Mouse (Mus musculus) layer of hippocampus, adult 2 months (tissue): Measurements from ENCODE around the gene BC030867. TPM values are rescaled to one million over a fixed set of nuclear protein-coding genes. Genes with fewer than 3 reads are reported as not detected.

ENCODE experiments used
- DNase-seq, 2 experiments: peaks; one replicate each; pipeline ENCODE4 v3.0.0; 2022; ENCODE audit warnings: low spot score in 2 of 2
- H3K27ac ChIP-seq: fragments of 200-600 bp; 2 replicates; pipeline ENCODE4 v1.8.1; 2022
- H3K4me3 ChIP-seq: fragments of 200-600 bp; 2 replicates; pipeline ENCODE4 v1.8.1; 2022; ENCODE audit warnings: mild to moderate bottlenecking
- CTCF ChIP-seq: fragments of 200-600 bp; conservative IDR thresholded peaks from 2 replicates; pipeline ENCODE4 v1.8.1; 2022; ENCODE audit warnings: antibody characterized with exemption, mild to moderate bottlenecking, moderate library complexity
- microRNA-seq, 2 experiments: library from miRNA; unstranded; fragments of <30 nt; microRNA quantifications; one replicate each; pipeline ENCODE4 v1.2.0; 2021
- total RNA-seq, 2 experiments: library from RNA; stranded (reverse); gene quantifications; 2 replicates each; pipeline ENCODE4 v1.2.3; 2021

The BC030867 gene
- total RNA-seq, 2 experiments from 2014 or later, result 1.0 to 1.1 TPM

DNA sequence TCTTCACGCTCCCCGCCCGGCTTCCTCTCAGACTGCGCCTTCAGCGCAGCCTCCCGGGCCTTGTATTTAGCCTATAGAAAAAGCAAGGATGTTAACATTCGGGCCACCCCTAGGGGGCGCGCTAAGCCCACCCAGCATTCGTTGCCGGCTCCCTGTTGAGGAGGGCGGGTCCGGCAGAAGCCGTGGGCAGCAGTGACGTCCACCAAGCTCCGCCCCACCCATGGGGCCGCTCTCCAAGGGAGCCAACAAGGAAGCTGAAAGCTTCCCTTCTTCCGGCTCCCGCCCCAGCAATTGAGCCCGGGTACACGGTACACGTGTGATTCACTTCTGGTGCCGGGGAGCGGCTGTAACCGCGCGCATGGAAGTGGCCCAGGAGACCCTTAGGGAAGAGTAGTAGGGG, 60.3 kb downstream of the BC030867 start:
- peak; percentile 97 to 98 for DNase-seq
- peak overlapping the region; percentile 46 for H3K4me3 ChIP-seq
- TF ChIP-seq CTCF, result peak; percentile 98
- peak overlapping the region; percentile 72 for H3K27ac ChIP-seq

DNA sequence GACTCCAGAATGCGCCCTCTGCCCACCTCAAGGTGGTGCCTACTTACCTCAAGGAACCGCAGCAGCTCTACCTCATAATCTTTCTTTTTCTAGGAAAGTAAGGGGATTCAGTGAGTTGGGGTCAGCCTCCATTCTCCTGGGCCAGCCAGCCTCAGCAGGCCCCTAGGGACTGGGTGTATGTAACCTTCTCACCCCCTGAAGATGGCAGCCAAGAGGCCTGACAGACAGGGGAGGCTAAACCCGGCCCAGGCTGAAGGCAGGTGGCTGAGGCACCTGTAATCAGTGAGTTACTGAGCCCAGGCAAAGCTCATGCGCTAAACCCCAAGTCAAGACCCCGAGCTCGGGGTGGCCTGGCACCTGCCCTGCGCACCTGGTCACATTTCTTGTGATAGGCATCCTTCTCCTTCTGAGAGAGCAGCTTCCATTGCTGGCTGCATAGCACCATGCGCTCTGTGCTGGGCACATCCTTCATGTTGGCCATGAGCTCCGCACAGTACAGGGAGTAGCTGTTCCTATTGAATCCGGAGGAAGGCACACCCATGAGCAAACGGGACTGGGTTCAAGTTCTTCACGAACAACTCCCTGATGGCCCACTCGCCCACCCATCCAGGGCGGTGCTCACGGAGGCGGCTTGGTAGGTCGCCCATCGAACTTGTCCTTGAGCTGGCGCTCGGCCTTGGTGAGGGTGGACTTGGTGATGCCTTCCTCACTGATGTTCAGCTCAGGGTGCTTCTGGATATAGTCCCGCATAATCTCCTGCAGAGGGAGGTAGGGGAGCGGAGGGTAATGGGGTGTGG, 61.3 kb downstream of the BC030867 start:
- peak overlapping the region; percentile 72 for H3K27ac ChIP-seq

DNA sequence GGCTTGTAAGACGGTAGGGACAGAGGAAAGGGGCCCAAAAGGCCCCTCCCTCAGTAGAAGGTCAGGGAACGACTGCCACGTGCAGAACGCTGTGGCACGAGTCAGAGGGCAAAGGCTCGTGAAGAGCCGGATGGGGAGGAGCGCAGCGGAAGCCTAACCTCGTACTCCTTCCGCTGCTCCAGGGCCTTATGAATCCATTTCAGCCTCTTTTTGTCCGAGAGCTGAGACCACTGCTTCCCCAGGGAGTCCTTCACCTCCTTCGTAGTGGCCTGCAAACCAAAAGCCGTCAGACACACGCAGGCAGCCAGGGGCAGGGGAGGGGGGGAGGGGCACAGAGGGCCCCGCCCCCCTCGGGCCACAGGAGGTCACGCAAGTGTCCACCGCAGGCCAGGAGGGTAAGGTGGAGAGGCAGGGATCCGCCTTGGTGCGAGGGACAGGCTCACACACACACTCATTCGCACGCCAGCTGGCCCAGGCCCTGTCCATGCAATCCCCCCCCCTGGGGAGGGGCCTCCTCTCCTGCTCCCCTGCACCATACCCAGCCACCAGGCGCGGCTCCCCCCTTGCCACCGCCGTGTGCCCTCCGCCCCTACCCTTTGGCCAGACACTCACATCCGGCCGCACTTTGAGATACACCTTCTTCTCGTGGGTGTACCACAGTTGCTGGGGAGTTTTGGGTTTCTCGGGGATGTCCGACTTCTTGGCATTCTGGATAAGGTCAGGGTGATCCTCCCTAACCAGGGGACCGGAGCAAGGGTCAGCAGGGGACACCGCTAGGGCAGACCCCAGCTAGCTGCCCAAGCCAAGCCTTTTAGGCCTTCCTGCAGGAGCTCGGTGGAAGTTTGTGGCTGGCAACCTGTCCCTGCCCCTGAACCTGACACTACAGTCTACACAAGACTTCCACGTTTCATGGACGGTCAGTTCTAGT, 62.4 kb downstream of the BC030867 start:
- no peak for TF ChIP-seq CTCF
- DNase-seq, result no peak
- Histone ChIP-seq H3K27ac (no peak overlapping the region), H3K4me3 (no peak overlapping the region)

More for the DNA sequence above, 61.3 kb downstream of the BC030867 start:
- DNase-seq, result no peak
- H3K4me3 ChIP-seq, result no peak overlapping the region
- no peak for TF ChIP-seq CTCF

DNA sequence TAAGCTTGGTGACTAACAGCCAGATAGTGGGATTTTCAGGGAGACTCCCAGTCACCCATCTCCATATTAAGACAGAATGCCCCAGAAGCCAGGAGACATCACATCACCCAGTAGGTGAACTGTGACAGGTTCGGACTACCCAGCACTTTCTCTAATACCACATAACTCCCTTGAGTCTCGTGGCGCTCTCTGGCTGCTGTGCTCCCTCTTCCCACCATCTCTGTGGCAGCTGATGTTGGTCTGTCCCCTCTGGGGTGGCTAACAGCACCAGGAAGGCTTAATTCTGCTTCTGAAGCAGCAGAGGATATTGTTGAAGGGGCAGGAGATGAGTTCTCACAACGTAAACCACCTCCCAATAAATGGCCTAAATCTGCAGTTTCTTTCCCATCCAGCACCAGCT, 63.3 kb downstream of the BC030867 start:
- DNase-seq, result no peak
- TF ChIP-seq CTCF, result no peak
- Histone ChIP-seq H3K27ac (no peak overlapping the region), H3K4me3 (no peak overlapping the region)

DNA sequence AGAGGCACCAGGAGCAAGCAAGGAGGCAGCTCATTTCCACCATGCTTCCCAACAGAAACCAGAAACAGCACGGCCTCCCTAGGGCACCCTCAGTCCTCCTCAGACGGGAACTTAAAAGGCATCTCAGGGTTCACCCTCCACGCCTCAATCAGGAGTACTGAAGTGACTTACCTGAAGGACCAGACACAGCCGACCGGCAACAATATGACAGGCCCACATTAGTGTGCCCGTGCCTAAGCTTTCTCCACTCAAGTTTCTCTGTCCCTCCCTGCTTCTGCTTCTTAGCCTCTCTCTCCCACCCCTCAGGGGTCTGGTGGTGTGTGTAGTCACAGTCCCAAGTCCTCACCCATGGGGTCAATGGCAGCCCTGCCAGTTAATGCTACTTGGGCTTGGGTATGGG, 63.9 kb downstream of the BC030867 start:
- no peak for TF ChIP-seq CTCF
- DNase-seq, result no peak

DNA sequence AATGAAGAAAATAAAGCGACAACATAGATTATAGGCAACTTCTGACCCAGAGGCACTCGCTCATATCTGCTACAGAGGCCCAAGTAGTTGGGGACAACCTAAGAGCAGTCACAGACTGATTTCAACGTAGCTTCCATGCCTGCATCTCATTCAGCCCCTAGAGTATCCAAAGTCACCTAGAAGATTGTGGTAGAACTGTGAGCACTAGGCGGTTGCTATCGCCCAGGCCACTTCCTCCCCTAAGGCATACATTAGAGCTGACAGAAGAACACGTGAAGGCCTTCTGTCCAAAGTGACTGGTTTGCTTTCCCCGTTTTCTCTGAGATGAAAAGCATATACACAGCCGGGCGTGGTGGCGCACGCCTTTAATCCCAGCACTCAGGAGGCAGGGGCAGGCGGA, 65.6 kb downstream of the BC030867 start:
- no peak for DNase-seq
- Histone ChIP-seq H3K4me3 (no peak overlapping the region), H3K27ac (no peak overlapping the region)
- no peak for TF ChIP-seq CTCF

More for the DNA sequence above, 63.9 kb downstream of the BC030867 start:
- H3K27ac ChIP-seq, result no peak overlapping the region
- H3K4me3 ChIP-seq, result no peak overlapping the region

Small RNA genes within 50 kb of the gene (microRNA-seq; reads per million reads assigned to microRNA genes)
- 1.5 to 1.9 reads per million in 2 experiments for gene Mir8101

Other genes with a start within 250 kb of the BC030867 start
- 10 to 100 TPM; 88.3 to 94.4 TPM for gene Mpp3, start 220.4 kb upstream of the BC030867 start, total RNA-seq
- gene Cd300lg, start 207.4 kb upstream of the BC030867 start, total RNA-seq, result not detected
- 100 to 1,000 TPM; 147 to 149 TPM for gene Mpp2, start 160.4 kb upstream of the BC030867 start, total RNA-seq
- not detected for gene Ppy, start 147.6 kb upstream of the BC030867 start, total RNA-seq
- gene Pyy, start 141.1 kb upstream of the BC030867 start, total RNA-seq, result not detected
- not detected for gene Nags, start 103.4 kb upstream of the BC030867 start, total RNA-seq
- gene Tmem101, start 92.5 kb upstream of the BC030867 start, total RNA-seq, result 10 to 100 TPM; 26.5 to 27.1 TPM
- gene Lsm12, start 63.6 kb upstream of the BC030867 start, total RNA-seq, result 10 to 100 TPM; 56.6 to 56.9 TPM
- gene G6pc3, start 59.3 kb upstream of the BC030867 start, total RNA-seq, result 10 to 100 TPM; 58.2 to 59.7 TPM
- gene Hdac5, start 18.7 kb upstream of the BC030867 start, total RNA-seq, result 100 to 1,000 TPM; 233 to 243 TPM
- 1 to 10 TPM; 2.0 TPM for gene Asb16, start 19.9 kb downstream of the BC030867 start, total RNA-seq
- gene Tmub2, start 36.0 kb downstream of the BC030867 start, total RNA-seq, result 10 to 100 TPM; 61.1 to 67.4 TPM
- gene Atxn7l3, start 47.7 kb downstream of the BC030867 start, total RNA-seq, result 100 to 1,000 TPM; 165 to 169 TPM
- 100 to 1,000 TPM; 122 to 138 TPM for gene Ubtf, start 70.9 kb downstream of the BC030867 start, total RNA-seq
- under 1 TPM; 0.15 to 0.23 TPM for gene Slc4a1, start 117.3 kb downstream of the BC030867 start, total RNA-seq
- 100 to 1,000 TPM; 482 to 488 TPM for gene Rundc3a, start 144.5 kb downstream of the BC030867 start, total RNA-seq
- gene Slc25a39, start 159.1 kb downstream of the BC030867 start, total RNA-seq, result 10 to 100 TPM; 62.5 to 62.6 TPM
- 10 to 100 TPM; 60.6 to 66.4 TPM for gene Grn, start 181.4 kb downstream of the BC030867 start, total RNA-seq
- 100 to 1,000 TPM in 1 of 2 experiments, 10 to 100 TPM in 1; 92.5 to 102 TPM for gene Fam171a2, start 198.8 kb downstream of the BC030867 start, total RNA-seq
- gene Itga2b, start 221.2 kb downstream of the BC030867 start, total RNA-seq, result 1 to 10 TPM; 2.3 to 3.5 TPM